Mouse (Mus musculus): ENCODE measurements around the gene Vmn1r171. TPM values are rescaled to one million over a fixed set of nuclear protein-coding genes. Genes with fewer than 3 reads are reported as not detected.

Vmn1r171 gene
- not detected for polyA plus RNA-seq (2014; fragmentation: Illumina TruSeq; extraction: RNeasy Lipid Tissue Mini Kit (QIAGEN cat#74804); ENCODE audit: low read depth, low replicate concordance)

DNA sequence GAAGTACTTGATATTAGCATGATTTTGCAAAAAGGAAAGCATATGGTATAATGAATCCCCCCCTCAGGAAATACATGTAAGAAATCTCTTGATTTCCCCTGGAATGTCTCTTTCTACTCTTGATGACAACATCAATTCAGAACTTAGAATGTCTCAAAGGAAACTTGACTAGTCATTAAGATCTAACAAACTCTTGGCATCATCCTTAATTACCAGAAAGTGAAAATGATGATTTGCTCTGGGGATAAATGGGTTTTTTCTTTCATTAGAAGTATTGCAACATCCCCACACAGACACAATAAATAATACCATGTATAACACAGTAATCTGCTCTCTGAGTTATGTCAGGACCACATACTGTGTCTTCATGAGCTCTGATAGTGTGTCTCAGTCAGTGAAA, at the start of gene Vmn1r171:
Gene Vmn1r171 (plus strand): TSS at position 301 of the 400 bp plus-strand sequence.

DNA sequence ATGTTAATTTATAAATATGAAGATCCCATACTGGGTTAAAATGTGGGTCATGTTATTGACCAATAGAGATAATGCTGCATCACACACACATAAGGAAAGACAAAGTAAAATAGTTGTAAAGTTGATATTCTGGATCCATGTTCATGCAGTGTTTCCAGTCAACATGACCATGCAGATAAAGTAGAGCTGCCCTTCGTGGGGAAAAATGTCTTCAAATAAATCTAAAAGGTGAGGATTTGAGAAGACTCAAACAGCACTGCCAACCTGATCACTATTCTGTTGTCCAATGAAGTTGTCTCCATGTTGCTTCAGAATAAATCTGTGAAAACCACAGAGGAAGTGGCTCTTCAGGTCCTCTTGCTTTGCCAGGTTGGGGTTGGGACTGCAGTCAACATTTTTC, 24.6 kb upstream of the Vmn1r171 start, which contains the start of gene Vmn1r170:
Gene Vmn1r170 (plus strand): TSS at position 301 of the 400 bp plus-strand sequence.

DNA sequence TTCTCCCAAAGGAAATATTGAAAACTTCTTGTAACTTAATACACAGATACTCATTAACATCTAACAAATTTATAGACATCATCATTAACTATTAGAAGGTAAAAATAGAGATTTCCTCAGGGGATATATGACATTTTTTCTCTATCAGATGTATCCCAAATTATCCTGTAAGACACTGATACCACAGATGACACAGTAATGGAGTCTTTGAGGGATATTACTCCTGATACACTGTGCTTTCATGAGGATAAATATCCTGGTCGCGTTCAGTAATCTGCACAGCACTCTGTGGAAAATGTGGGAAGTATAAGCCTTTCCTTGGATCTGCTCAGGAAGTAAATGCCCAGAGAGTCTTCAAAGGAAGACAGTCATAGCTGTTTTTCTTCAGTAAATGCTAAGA, 27.5 kb downstream of the Vmn1r171 start, which contains the start of gene Vmn1r172:
Gene Vmn1r172 (plus strand): TSS at position 301 of the 400 bp plus-strand sequence.

Other genes starting within 250 kb of the Vmn1r171 start
- 3.1 TPM for gene Nlrp5, start 244.8 kb upstream of the Vmn1r171 start, polyA plus RNA-seq (2014; fragmentation: Illumina TruSeq; extraction: RNeasy Lipid Tissue Mini Kit (QIAGEN cat#74804); ENCODE audit: low read depth, low replicate concordance)
- gene Vmn1r167, start 123.5 kb upstream of the Vmn1r171 start, polyA plus RNA-seq (2014; fragmentation: Illumina TruSeq; extraction: RNeasy Lipid Tissue Mini Kit (QIAGEN cat#74804); ENCODE audit: low read depth, low replicate concordance): not detected
- not detected for gene Vmn1r168, start 91.0 kb upstream of the Vmn1r171 start, polyA plus RNA-seq (2014; fragmentation: Illumina TruSeq; extraction: RNeasy Lipid Tissue Mini Kit (QIAGEN cat#74804); ENCODE audit: low read depth, low replicate concordance)
- gene Vmn1r169, start 55.2 kb upstream of the Vmn1r171 start, polyA plus RNA-seq (2014; fragmentation: Illumina TruSeq; extraction: RNeasy Lipid Tissue Mini Kit (QIAGEN cat#74804); ENCODE audit: low read depth, low replicate concordance): not detected
- not detected for gene Vmn1r170, start 24.5 kb upstream of the Vmn1r171 start, polyA plus RNA-seq (2014; fragmentation: Illumina TruSeq; extraction: RNeasy Lipid Tissue Mini Kit (QIAGEN cat#74804); ENCODE audit: low read depth, low replicate concordance)
- not detected for gene Vmn1r172, start 27.6 kb downstream of the Vmn1r171 start, polyA plus RNA-seq (2014; fragmentation: Illumina TruSeq; extraction: RNeasy Lipid Tissue Mini Kit (QIAGEN cat#74804); ENCODE audit: low read depth, low replicate concordance)
- gene Vmn1r173, start 70.0 kb downstream of the Vmn1r171 start, polyA plus RNA-seq (2014; fragmentation: Illumina TruSeq; extraction: RNeasy Lipid Tissue Mini Kit (QIAGEN cat#74804); ENCODE audit: low read depth, low replicate concordance): not detected
- not detected for gene Vmn1r174, start 121.5 kb downstream of the Vmn1r171 start, polyA plus RNA-seq (2014; fragmentation: Illumina TruSeq; extraction: RNeasy Lipid Tissue Mini Kit (QIAGEN cat#74804); ENCODE audit: low read depth, low replicate concordance)
- gene Vmn1r175, start 179.9 kb downstream of the Vmn1r171 start, polyA plus RNA-seq (2014; fragmentation: Illumina TruSeq; extraction: RNeasy Lipid Tissue Mini Kit (QIAGEN cat#74804); ENCODE audit: low read depth, low replicate concordance): not detected
- not detected for gene Vmn1r176, start 206.7 kb downstream of the Vmn1r171 start, polyA plus RNA-seq (2014; fragmentation: Illumina TruSeq; extraction: RNeasy Lipid Tissue Mini Kit (QIAGEN cat#74804); ENCODE audit: low read depth, low replicate concordance)
- not detected for gene Vmn1r177, start 235.7 kb downstream of the Vmn1r171 start, polyA plus RNA-seq (2014; fragmentation: Illumina TruSeq; extraction: RNeasy Lipid Tissue Mini Kit (QIAGEN cat#74804); ENCODE audit: low read depth, low replicate concordance)

Data from testis, adult 10 weeks (tissue).